Mouse (Mus musculus) cerebellum, adult 2 months (tissue): ENCODE measurements around the gene Tspo2.

Experiments used
- CTCF ChIP-seq: fragments of 200-500 bp; IDR thresholded peaks from 2 replicates; pipeline ENCODE4 v1.5.1; 2011; ENCODE audit warnings: low read depth, mild to moderate bottlenecking, control low read depth, low read length, moderate library complexity, borderline replicate concordance; ENCODE audit not compliant: insufficient read depth
- POLR2A ChIP-seq: fragments of 200-500 bp; IDR thresholded peaks from 2 replicates; pipeline ENCODE4 v1.6.1; 2011; ENCODE audit warnings: low read length, control low read depth, borderline replicate concordance; ENCODE audit not compliant: insufficient read depth

DNA sequence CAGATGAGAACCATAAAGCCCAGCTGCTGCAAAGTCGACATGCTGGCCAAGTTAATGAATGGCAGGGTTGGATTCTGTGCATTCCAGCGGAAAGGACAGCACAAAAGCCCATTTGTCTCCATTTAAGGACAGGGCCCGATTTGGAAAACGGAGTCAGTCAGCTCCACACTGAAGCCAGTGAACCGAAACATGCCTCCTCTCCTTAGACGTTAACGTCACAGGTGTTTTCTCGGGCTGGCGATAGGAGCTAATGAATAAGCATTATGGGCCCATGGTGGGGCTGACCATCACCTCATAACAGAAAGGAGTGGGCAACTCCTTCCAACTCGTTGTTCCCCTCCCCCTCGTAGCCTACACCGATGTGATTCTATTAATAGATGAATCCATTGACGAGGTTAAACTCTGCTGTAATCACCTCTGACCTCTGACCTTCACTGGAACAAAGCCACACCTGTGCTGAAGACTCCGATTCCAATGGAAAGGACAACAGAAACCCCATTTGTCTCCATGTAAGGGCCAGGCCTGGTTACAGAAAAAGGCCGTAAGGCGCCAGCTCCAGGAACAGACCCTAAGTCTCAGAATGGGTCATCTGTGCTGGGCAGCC lies 7.7 kb downstream of the Tspo2 start:
- TF ChIP-seq POLR2A (no peak), CTCF (no peak)
